Mouse (Mus musculus): ENCODE results near the gene Efemp2. TPM values are rescaled to one million over a fixed set of nuclear protein-coding genes. Genes with fewer than 3 reads are reported as not detected.
A peak's percentile ranks its signal among the peaks of the same experiment; 100 is the strongest.

The Efemp2 gene
- 47.7 and 58.5 TPM in 2 replicates for polyA plus RNA-seq (2012; rRNA removed)

GRCm38 (mm10) chr19:5473720-5474119 is at the start of gene Efemp2:
Gene Efemp2, plus strand, starts transcription at chr19:5473954.
- DNase-seq (ENCODE audit: low read depth) = peak; percentile 92
- TF ChIP-seq POLR2A (IDR thresholded peaks at IDR 0.05; ENCODE audit: borderline replicate concordance, extremely low read depth, insufficient read depth, insufficient read length, poor library complexity, severe bottlenecking) = no peak
- no peak for TF ChIP-seq CTCF (IDR thresholded peaks at IDR 0.05; ENCODE audit: borderline replicate concordance, extremely low read depth, insufficient read depth, insufficient read length)

- peak; percentile 75 for DNase-seq (ENCODE audit: low read depth)
Measured at GRCm38 (mm10) chr19:5424092-5424781, 49.5 kb upstream of the Efemp2 start.

GRCm38 (mm10) chr19:5424782-5425741 is 48.7 kb upstream of the Efemp2 start, which contains the start of the genes Drap1 and AI837181:
Gene Drap1, minus strand, starts transcription at chr19:5424979.
Gene AI837181, plus strand, starts transcription at chr19:5425144.
- DNase-seq (ENCODE audit: low read depth) = peak; percentile 99
- TF ChIP-seq CTCF (IDR thresholded peaks at IDR 0.05; ENCODE audit: borderline replicate concordance, extremely low read depth, insufficient read depth, insufficient read length) (no peak), POLR2A (IDR thresholded peaks at IDR 0.05; ENCODE audit: borderline replicate concordance, extremely low read depth, insufficient read depth, insufficient read length, poor library complexity, severe bottlenecking) (0 out of 2 replicates have a peak, but pooled peaks have one; percentile 24)

More at GRCm38 (mm10) chr19:5424092-5424781, 49.5 kb upstream of the Efemp2 start:
- TF ChIP-seq CTCF (IDR thresholded peaks at IDR 0.05; ENCODE audit: borderline replicate concordance, extremely low read depth, insufficient read depth, insufficient read length) (no peak), POLR2A (IDR thresholded peaks at IDR 0.05; ENCODE audit: borderline replicate concordance, extremely low read depth, insufficient read depth, insufficient read length, poor library complexity, severe bottlenecking) (peak; percentile 64; the same call in 1 of the 2 replicates)

GRCm38 (mm10) chr19:5425906-5426565 is 47.7 kb upstream of the Efemp2 start:
- DNase-seq (ENCODE audit: low read depth) = no peak
- TF ChIP-seq POLR2A (IDR thresholded peaks at IDR 0.05; ENCODE audit: borderline replicate concordance, extremely low read depth, insufficient read depth, insufficient read length, poor library complexity, severe bottlenecking) (no peak), CTCF (IDR thresholded peaks at IDR 0.05; ENCODE audit: borderline replicate concordance, extremely low read depth, insufficient read depth, insufficient read length) (no peak)

- TF ChIP-seq CTCF (IDR thresholded peaks at IDR 0.05; ENCODE audit: borderline replicate concordance, extremely low read depth, insufficient read depth, insufficient read length) (no peak), POLR2A (IDR thresholded peaks at IDR 0.05; ENCODE audit: borderline replicate concordance, extremely low read depth, insufficient read depth, insufficient read length, poor library complexity, severe bottlenecking) (no peak)
- no peak for DNase-seq (ENCODE audit: low read depth)
Measured at GRCm38 (mm10) chr19:5426640-5427290, 47.0 kb upstream of the Efemp2 start.

- TF ChIP-seq CTCF (IDR thresholded peaks at IDR 0.05; ENCODE audit: borderline replicate concordance, extremely low read depth, insufficient read depth, insufficient read length) = peak; percentile 44; the same call in 1 of the 2 replicates
- no peak for TF ChIP-seq POLR2A (IDR thresholded peaks at IDR 0.05; ENCODE audit: borderline replicate concordance, extremely low read depth, insufficient read depth, insufficient read length, poor library complexity, severe bottlenecking)
- peak; percentile 44 for DNase-seq (ENCODE audit: low read depth)
Measured at GRCm38 (mm10) chr19:5428083-5428482, 45.7 kb upstream of the Efemp2 start.

- DNase-seq (ENCODE audit: low read depth) = no peak
- TF ChIP-seq POLR2A (IDR thresholded peaks at IDR 0.05; ENCODE audit: borderline replicate concordance, extremely low read depth, insufficient read depth, insufficient read length, poor library complexity, severe bottlenecking) = no peak
- no peak for TF ChIP-seq CTCF (IDR thresholded peaks at IDR 0.05; ENCODE audit: borderline replicate concordance, extremely low read depth, insufficient read depth, insufficient read length)
Measured at GRCm38 (mm10) chr19:5429219-5429618, 44.5 kb upstream of the Efemp2 start.

GRCm38 (mm10) chr19:5429806-5430205 is 43.9 kb upstream of the Efemp2 start:
- DNase-seq (ENCODE audit: low read depth) = no peak
- TF ChIP-seq POLR2A (IDR thresholded peaks at IDR 0.05; ENCODE audit: borderline replicate concordance, extremely low read depth, insufficient read depth, insufficient read length, poor library complexity, severe bottlenecking) = no peak
- no peak for TF ChIP-seq CTCF (IDR thresholded peaks at IDR 0.05; ENCODE audit: borderline replicate concordance, extremely low read depth, insufficient read depth, insufficient read length)

GRCm38 (mm10) chr19:5430408-5430807 is 43.3 kb upstream of the Efemp2 start:
- DNase-seq (ENCODE audit: low read depth) = no peak
- no peak for TF ChIP-seq POLR2A (IDR thresholded peaks at IDR 0.05; ENCODE audit: borderline replicate concordance, extremely low read depth, insufficient read depth, insufficient read length, poor library complexity, severe bottlenecking)
- TF ChIP-seq CTCF (IDR thresholded peaks at IDR 0.05; ENCODE audit: borderline replicate concordance, extremely low read depth, insufficient read depth, insufficient read length) = no peak

GRCm38 (mm10) chr19:5431911-5432464 is 41.8 kb upstream of the Efemp2 start:
- DNase-seq (ENCODE audit: low read depth) = no peak
- TF ChIP-seq CTCF (IDR thresholded peaks at IDR 0.05; ENCODE audit: borderline replicate concordance, extremely low read depth, insufficient read depth, insufficient read length) = no peak
- no peak for TF ChIP-seq POLR2A (IDR thresholded peaks at IDR 0.05; ENCODE audit: borderline replicate concordance, extremely low read depth, insufficient read depth, insufficient read length, poor library complexity, severe bottlenecking)

All from brain, embryonic 14.5 days (tissue).